Mouse (Mus musculus) T-helper 2 cell (primary cell): ENCODE data around the gene Scgb2b3.

ENCODE experiments used
- in situ Hi-C: fragments of 300-600 bp; cut with MboI, MseI; formaldehyde crosslinking; loops from one replicate; pipeline ENCODE4 v1.15.1; 2025; ENCODE audit warnings: high pct_unique_total_duplicates

Gene Scgb2b3

GRCm38 (mm10) chr7:31362022-31362560, at the start of gene Scgb2b3:
Gene Scgb2b3, minus strand, starts transcription at chr7:31362072.
- in situ Hi-C loops, result no loop called here

- in situ Hi-C loops, result no loop called here
Measured at GRCm38 (mm10) chr7:31375292-31375691, 13.4 kb upstream of the Scgb2b3 start, which contains the start of gene Scgb1b3. Gene Scgb1b3, plus strand, starts transcription at chr7:31375592.
